Mouse (Mus musculus) mouse trophoblast stem cell (cell line): ENCODE results near the gene Tollip.

Experiments
- in situ Hi-C, 2 experiments: fragments of 300-500 bp; cut with MseI, MboI; formaldehyde crosslinking; loops; 2 replicates in 1 of 2; 3 replicates in 1 of 2; pipeline ENCODE4 v1.15.1; 2025

Gene Tollip

GRCm38 (mm10) chr7:141918407-141918806 lies at the start of gene Tollip:
Tollip (minus strand) TSS chr7:141918507.
- in situ Hi-C loops: no loop called here

GRCm38 (mm10) chr7:141966281-141966680 lies 48.0 kb upstream of the Tollip start:
- in situ Hi-C loops: no loop called here

- in situ Hi-C loops: no loop called here
Observed at GRCm38 (mm10) chr7:141962521-141962920, 44.2 kb upstream of the Tollip start.

- in situ Hi-C loops: no loop called here
Observed at GRCm38 (mm10) chr7:141961491-141961890, 43.2 kb upstream of the Tollip start.

GRCm38 (mm10) chr7:141960926-141961325 lies 42.6 kb upstream of the Tollip start:
- in situ Hi-C loops: no loop called here

- in situ Hi-C loops: no loop called here
Observed at GRCm38 (mm10) chr7:141959133-141959532, 40.8 kb upstream of the Tollip start.

- in situ Hi-C loops: no loop called here
Observed at GRCm38 (mm10) chr7:141958211-141958610, 39.9 kb upstream of the Tollip start.

GRCm38 (mm10) chr7:141957524-141958051 lies 39.3 kb upstream of the Tollip start:
- in situ Hi-C loops: no loop called here

GRCm38 (mm10) chr7:141956174-141956566 lies 37.9 kb upstream of the Tollip start:
- in situ Hi-C loops: no loop called here

- in situ Hi-C loops: no loop called here
Observed at GRCm38 (mm10) chr7:141955565-141956173, 37.4 kb upstream of the Tollip start.

- in situ Hi-C loops: no loop called here
Observed at GRCm38 (mm10) chr7:141953616-141954015, 35.3 kb upstream of the Tollip start.

- in situ Hi-C loops: no loop called here
Observed at GRCm38 (mm10) chr7:141952920-141953319, 34.6 kb upstream of the Tollip start.

- in situ Hi-C loops: no loop called here
Observed at GRCm38 (mm10) chr7:141951821-141952220, 33.5 kb upstream of the Tollip start.

- in situ Hi-C loops: no loop called here
Observed at GRCm38 (mm10) chr7:141950104-141951013, 32.1 kb upstream of the Tollip start.

GRCm38 (mm10) chr7:141949799-141950103 lies 31.4 kb upstream of the Tollip start:
- in situ Hi-C loops: loop anchor here (25.0 kb wide), 1 partner anchor 187 kb away; no protein-coding TSS in a partner anchor

GRCm38 (mm10) chr7:141948906-141949798 lies 30.8 kb upstream of the Tollip start, which contains the start of gene Brsk2:
Brsk2 (plus strand) TSS chr7:141949751.
- in situ Hi-C loops: loop anchor here (25.0 kb wide), 1 partner anchor 187 kb away; no protein-coding TSS in a partner anchor

- in situ Hi-C loops: loop anchor here (25.0 kb wide), 1 partner anchor 186 kb away; no protein-coding TSS in a partner anchor
Observed at GRCm38 (mm10) chr7:141948045-141948444, 29.7 kb upstream of the Tollip start.

- in situ Hi-C loops: loop anchor here (25.0 kb wide), 1 partner anchor 185 kb away; no protein-coding TSS in a partner anchor
Observed at GRCm38 (mm10) chr7:141947512-141947911, 29.2 kb upstream of the Tollip start.

- in situ Hi-C loops: loop anchor here (25.0 kb wide), 1 partner anchor 184 kb away; no protein-coding TSS in a partner anchor
Observed at GRCm38 (mm10) chr7:141945927-141946326, 27.6 kb upstream of the Tollip start.

- in situ Hi-C loops: loop anchor here (25.0 kb wide), 1 partner anchor 181 kb away; no protein-coding TSS in a partner anchor
Observed at GRCm38 (mm10) chr7:141943444-141943843, 25.1 kb upstream of the Tollip start.

GRCm38 (mm10) chr7:141934951-141935350 lies 16.6 kb upstream of the Tollip start:
- in situ Hi-C loops: loop anchor here (25.0 kb wide), 1 partner anchor 173 kb away; no protein-coding TSS in a partner anchor
